Mouse (Mus musculus) intestine, postnatal 0 days (tissue): ENCODE measurements at regions not wholly inside any gene's neighbourhood (a gene's known extent, or its start where the extent isn't known, plus 50 kb on each side); places are given as distances from the start of the nearest gene placed in this dataset.
"Not testable (repeated sequence)": the region's sequence is repeated elsewhere in the genome, so short reads cannot be mapped to it uniquely, and the experiment has no call there.

Experiments
- ATAC-seq: fragments of 200-750 bp; cut with Nextera tagmentation; 2 replicates; pipeline ENCODE4 v1.8.0; 2017; ENCODE audit warnings: mild to moderate bottlenecking, moderate TSS enrichment, moderate library complexity
- H3K27ac ChIP-seq: fragments of 300-500 bp; sonication (generic); 2 replicates; pipeline ENCODE4 v1.5.1; 2014; ENCODE audit warnings: mild to moderate bottlenecking, low read depth, low read length, moderate library complexity
- H3K27me3 ChIP-seq: fragments of 300-500 bp; sonication (generic); replicated peaks from 2 replicates; pipeline ENCODE4 v1.6.1; 2014; ENCODE audit warnings: low read length, mixed read lengths; ENCODE audit not compliant: control insufficient read depth, insufficient read depth
- H3K36me3 ChIP-seq: fragments of 300-500 bp; sonication (generic); 2 replicates; pipeline ENCODE4 v1.6.1; 2014; ENCODE audit warnings: mild to moderate bottlenecking, moderate library complexity; ENCODE audit not compliant: control insufficient read depth, insufficient read depth
- H3K4me1 ChIP-seq: fragments of 300-500 bp; sonication (generic); replicated peaks from 2 replicates; pipeline ENCODE4 v1.6.1; 2014; ENCODE audit warnings: antibody characterized with exemption, low read length, mixed read lengths; ENCODE audit not compliant: control insufficient read depth, insufficient read depth
- H3K4me2 ChIP-seq: fragments of 300-500 bp; sonication (generic); replicated peaks from 2 replicates; pipeline ENCODE4 v1.6.1; 2014; ENCODE audit warnings: low read depth, mild to moderate bottlenecking, moderate library complexity
- H3K4me3 ChIP-seq: fragments of 300-500 bp; sonication (generic); 2 replicates; pipeline ENCODE4 v1.5.1; 2014; ENCODE audit warnings: low read depth, low read length
- H3K9ac ChIP-seq: fragments of 300-500 bp; sonication (generic); 2 replicates; pipeline ENCODE4 v1.6.1; 2014; ENCODE audit warnings: mild to moderate bottlenecking, low read depth, low read length
- H3K9me3 ChIP-seq: fragments of 300-500 bp; sonication (generic); 2 replicates; pipeline ENCODE4 v1.6.1; 2016; ENCODE audit warnings: mixed run types; ENCODE audit not compliant: control insufficient read depth
- CTCF ChIP-seq: sonication (generic); IDR thresholded peaks from 2 replicates; pipeline ENCODE4 v1.5.1; 2016; ENCODE audit warnings: low read depth, mild to moderate bottlenecking, control low read depth, antibody characterized with exemption, moderate library complexity
- WGBS: fragments of 180-500 bp; shearing (Covaris S2); extraction: QIAGEN DNeasy Blood & Tissue Kit; methylation state at CpG from one replicate; pipeline ENCODE4 v1.1.7; 2014; 5-methylcytosine and 5-hydroxymethylcytosine counted together

GRCm38 (mm10) chr8:42322862-42323261 is 818.4 kb downstream of the Triml1 start:
- Histone ChIP-seq H3K4me1 (no peaks in the 10 kb centered on the region), H3K9me3 (no peaks in the 10 kb centered on the region), H3K27me3 (no peaks in the 10 kb centered on the region), H3K36me3 (no peaks in the 10 kb centered on the region), H3K27ac (no peak overlapping the region), H3K4me3 (no peak overlapping the region), H3K4me2 (no peak overlapping the region), H3K9ac (no peak overlapping the region)
- ATAC-seq: no peak
- TF ChIP-seq CTCF: no peak

GRCm38 (mm10) chr8:42311060-42311459 is 830.2 kb downstream of the Triml1 start:
- TF ChIP-seq CTCF: no peak
- 64% methylated on average over 1 of the region's 1 CpGs for WGBS
- no peaks in the 10 kb centered on the region for H3K9me3 ChIP-seq

GRCm38 (mm10) chr8:42291392-42291791 is 849.9 kb downstream of the Triml1 start:
- no peak overlapping the region for H3K27ac ChIP-seq
- ATAC-seq: no peak
- no peaks in the 10 kb centered on the region for H3K36me3 ChIP-seq
- no peaks in the 10 kb centered on the region for H3K9me3 ChIP-seq
- no peak for TF ChIP-seq CTCF
- no peaks in the 10 kb centered on the region for H3K4me1 ChIP-seq
- no peak overlapping the region for H3K9ac ChIP-seq
- no peak overlapping the region for H3K4me3 ChIP-seq
- no peak overlapping the region for H3K4me2 ChIP-seq
- no peaks in the 10 kb centered on the region for H3K27me3 ChIP-seq

More at GRCm38 (mm10) chr8:42311060-42311459, 830.2 kb downstream of the Triml1 start:
- Histone ChIP-seq H3K4me3 (no peak overlapping the region), H3K4me1 (no peaks in the 10 kb centered on the region), H3K36me3 (no peaks in the 10 kb centered on the region), H3K27me3 (no peaks in the 10 kb centered on the region), H3K27ac (no peak overlapping the region), H3K9ac (no peak overlapping the region), H3K4me2 (no peak overlapping the region)
- no peak for ATAC-seq

- H3K36me3 ChIP-seq: no peaks in the 10 kb centered on the region
- no peak overlapping the region for H3K4me2 ChIP-seq
- H3K27ac ChIP-seq: no peak overlapping the region
- no peaks in the 10 kb centered on the region for H3K9me3 ChIP-seq
- no peak overlapping the region for H3K4me3 ChIP-seq
- no peaks in the 10 kb centered on the region for H3K4me1 ChIP-seq
- TF ChIP-seq CTCF: no peak
- 92% methylated on average over 2 of the region's 2 CpGs for WGBS
- H3K9ac ChIP-seq: no peak overlapping the region
- ATAC-seq: no peak
- H3K27me3 ChIP-seq: no peaks in the 10 kb centered on the region
These were observed 859.3 kb downstream of the Triml1 start for GRCm38 (mm10) chr8:42282011-42282410.

GRCm38 (mm10) chr8:42253358-42253757 is 836.5 kb upstream of the Frg1 start:
- Histone ChIP-seq H3K4me1 (no peaks in the 10 kb centered on the region), H3K9ac (no peak overlapping the region), H3K9me3 (no peaks in the 10 kb centered on the region), H3K27me3 (no peaks in the 10 kb centered on the region), H3K4me2 (no peak overlapping the region), H3K27ac (no peak overlapping the region), H3K36me3 (no peaks in the 10 kb centered on the region), H3K4me3 (no peak overlapping the region)
- TF ChIP-seq CTCF: no peak
- 91% methylated on average over 1 of the region's 1 CpGs for WGBS
- ATAC-seq: no peak

- not testable (repeated sequence) for H3K27me3 ChIP-seq, ATAC-seq, H3K9me3 ChIP-seq, H3K36me3 ChIP-seq, H3K27ac ChIP-seq, H3K4me1 ChIP-seq, H3K4me2 ChIP-seq, H3K4me3 ChIP-seq, H3K9ac ChIP-seq
- 70% methylated on average over 1 of the region's 1 CpGs for WGBS
These were observed 825.4 kb upstream of the Frg1 start for GRCm38 (mm10) chr8:42242321-42242720.

- WGBS: 67% methylated on average over 2 of the region's 2 CpGs
- no peak for TF ChIP-seq CTCF
These were observed 803.2 kb upstream of the Frg1 start for GRCm38 (mm10) chr8:42219857-42220600.

More at GRCm38 (mm10) chr8:42219857-42220600, 803.2 kb upstream of the Frg1 start:
- H3K4me1 ChIP-seq: no peaks in the 10 kb centered on the region
- ATAC-seq: no peak
- H3K4me3 ChIP-seq: no peak overlapping the region
- no peak overlapping the region for H3K27ac ChIP-seq
- no peak overlapping the region for H3K4me2 ChIP-seq
- H3K36me3 ChIP-seq: no peaks in the 10 kb centered on the region
- no peak overlapping the region for H3K9ac ChIP-seq
- no peaks in the 10 kb centered on the region for H3K9me3 ChIP-seq
- H3K27me3 ChIP-seq: no peaks in the 10 kb centered on the region
